Mouse (Mus musculus): ENCODE measurements around the gene Rrbp1. TPM values are rescaled to one million over a fixed set of nuclear protein-coding genes. Genes with fewer than 3 reads are reported as not detected.

The Rrbp1 gene
- polyA plus RNA-seq, 1 experiment: 43.4 TPM

DNA sequence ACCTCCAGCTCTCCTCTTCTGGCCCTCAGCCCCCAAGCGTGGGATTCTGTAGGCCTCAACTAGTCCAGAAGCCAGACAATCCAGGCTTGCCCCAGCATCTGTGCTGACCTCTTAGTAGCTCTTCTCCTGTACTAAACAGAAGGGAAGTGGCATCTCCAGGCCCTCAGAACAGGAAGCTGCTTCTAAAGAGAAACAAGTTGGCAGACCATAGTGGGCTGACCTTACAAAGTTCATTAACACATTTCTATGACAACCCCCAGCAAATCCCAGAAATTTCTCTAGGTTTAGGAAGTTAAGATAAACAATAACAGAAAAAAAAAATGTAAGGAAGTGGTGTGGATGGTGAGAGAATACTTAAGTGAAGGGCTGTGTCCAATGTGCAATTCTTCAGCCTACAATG lies 2.0 kb downstream of the Rrbp1 start:
- peak overlapping the region; percentile 92; the same call in 1 of the 2 replicates for H3K27ac ChIP-seq (ENCODE audit: insufficient read depth, low read length)

DNA sequence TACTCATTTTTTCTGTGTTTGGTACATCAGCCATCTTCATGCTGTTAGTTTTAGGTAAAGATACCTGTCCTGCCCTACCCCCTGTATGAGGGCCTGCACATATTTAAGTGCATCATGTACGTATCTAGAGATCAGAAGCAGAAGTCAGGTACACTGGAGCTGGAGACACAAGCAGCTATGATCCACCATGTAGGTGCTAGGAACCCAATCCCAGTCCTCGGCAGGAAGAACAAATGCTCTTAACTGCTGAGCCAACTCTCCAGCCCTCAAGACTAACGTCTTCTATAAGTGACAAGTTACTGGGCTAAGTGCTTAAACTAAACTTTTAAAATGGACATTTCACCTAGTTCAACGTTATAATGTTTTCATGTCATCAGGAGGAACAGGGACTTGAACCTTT lies 3.9 kb downstream of the Rrbp1 start:
- Histone ChIP-seq H3K27me3 (ENCODE audit: control insufficient read depth, insufficient read depth, low read length) (no peaks in the 10 kb centered on the region), H3K36me3 (ENCODE audit: control insufficient read depth, insufficient read depth, low read length) (peaks cover 2% of the 10 kb centered on the region), H3K4me3 (ENCODE audit: extremely low read depth, insufficient read depth, insufficient read length) (no peak overlapping the region), H3K27ac (ENCODE audit: insufficient read depth, low read length) (no peak overlapping the region), H3K4me1 (ENCODE audit: control insufficient read depth, insufficient read depth, insufficient read length) (peaks cover 11% of the 10 kb centered on the region; the same call in 1 of the 2 replicates)
- no peak for TF ChIP-seq POLR2A (IDR thresholded peaks at IDR 0.05; ENCODE audit: low read depth, low read length)
- no peak for TF ChIP-seq CTCF (IDR thresholded peaks at IDR 0.05; ENCODE audit: extremely low read depth, insufficient read depth, insufficient read length, insufficient replicate concordance)
- DNase-seq (ENCODE audit: low read depth in 1 of 2, low spot score in 2 of 2): no peak
- 84% methylated on average over 4 of the region's 4 CpGs for WGBS

More for the DNA sequence above, 2.0 kb downstream of the Rrbp1 start:
- TF ChIP-seq CTCF (IDR thresholded peaks at IDR 0.05; ENCODE audit: extremely low read depth, insufficient read depth, insufficient read length, insufficient replicate concordance) (no peak), POLR2A (IDR thresholded peaks at IDR 0.05; ENCODE audit: low read depth, low read length) (no peak)
- no peaks in the 10 kb centered on the region for H3K36me3 ChIP-seq (ENCODE audit: control insufficient read depth, insufficient read depth, low read length)
- peaks cover 11% of the 10 kb centered on the region; the same call in 1 of the 2 replicates for H3K4me1 ChIP-seq (ENCODE audit: control insufficient read depth, insufficient read depth, insufficient read length)
- no peaks in the 10 kb centered on the region for H3K27me3 ChIP-seq (ENCODE audit: control insufficient read depth, insufficient read depth, low read length)
- no peak overlapping the region for H3K4me3 ChIP-seq (ENCODE audit: extremely low read depth, insufficient read depth, insufficient read length)
- WGBS: 63% methylated on average over 1 of the region's 1 CpGs
- no peak for DNase-seq (ENCODE audit: low read depth in 1 of 2, low spot score in 2 of 2)

DNA sequence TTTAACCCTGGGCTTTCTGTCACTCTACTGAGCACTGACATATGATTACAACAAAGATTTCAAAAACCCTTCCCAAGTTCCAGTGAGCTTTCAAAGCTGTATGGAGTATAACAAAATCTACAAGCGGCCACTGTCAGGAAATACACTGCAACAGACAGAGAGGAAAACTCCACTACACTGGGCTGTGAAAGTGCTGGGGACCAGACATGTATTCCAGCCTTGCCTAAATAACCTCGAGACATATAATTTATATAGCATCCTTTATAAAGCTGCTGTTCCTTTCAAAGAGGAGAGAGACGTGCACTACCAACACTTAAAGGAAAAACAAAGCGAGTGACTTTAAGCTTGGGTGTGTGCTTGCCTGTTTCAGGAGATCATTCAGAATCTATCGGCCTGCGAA lies 4.4 kb downstream of the Rrbp1 start:
- TF ChIP-seq POLR2A (IDR thresholded peaks at IDR 0.05; ENCODE audit: low read depth, low read length) (no peak), CTCF (IDR thresholded peaks at IDR 0.05; ENCODE audit: extremely low read depth, insufficient read depth, insufficient read length, insufficient replicate concordance) (no peak)
- DNase-seq (ENCODE audit: low read depth in 1 of 2, low spot score in 2 of 2): no peak
- Histone ChIP-seq H3K27ac (ENCODE audit: insufficient read depth, low read length) (no peak overlapping the region), H3K27me3 (ENCODE audit: control insufficient read depth, insufficient read depth, low read length) (no peaks in the 10 kb centered on the region), H3K4me1 (ENCODE audit: control insufficient read depth, insufficient read depth, insufficient read length) (peaks cover 11% of the 10 kb centered on the region; the same call in 1 of the 2 replicates), H3K36me3 (ENCODE audit: control insufficient read depth, insufficient read depth, low read length) (peaks cover 2% of the 10 kb centered on the region), H3K4me3 (ENCODE audit: extremely low read depth, insufficient read depth, insufficient read length) (no peak overlapping the region)
- WGBS: 92% methylated on average over 6 of the region's 6 CpGs

DNA sequence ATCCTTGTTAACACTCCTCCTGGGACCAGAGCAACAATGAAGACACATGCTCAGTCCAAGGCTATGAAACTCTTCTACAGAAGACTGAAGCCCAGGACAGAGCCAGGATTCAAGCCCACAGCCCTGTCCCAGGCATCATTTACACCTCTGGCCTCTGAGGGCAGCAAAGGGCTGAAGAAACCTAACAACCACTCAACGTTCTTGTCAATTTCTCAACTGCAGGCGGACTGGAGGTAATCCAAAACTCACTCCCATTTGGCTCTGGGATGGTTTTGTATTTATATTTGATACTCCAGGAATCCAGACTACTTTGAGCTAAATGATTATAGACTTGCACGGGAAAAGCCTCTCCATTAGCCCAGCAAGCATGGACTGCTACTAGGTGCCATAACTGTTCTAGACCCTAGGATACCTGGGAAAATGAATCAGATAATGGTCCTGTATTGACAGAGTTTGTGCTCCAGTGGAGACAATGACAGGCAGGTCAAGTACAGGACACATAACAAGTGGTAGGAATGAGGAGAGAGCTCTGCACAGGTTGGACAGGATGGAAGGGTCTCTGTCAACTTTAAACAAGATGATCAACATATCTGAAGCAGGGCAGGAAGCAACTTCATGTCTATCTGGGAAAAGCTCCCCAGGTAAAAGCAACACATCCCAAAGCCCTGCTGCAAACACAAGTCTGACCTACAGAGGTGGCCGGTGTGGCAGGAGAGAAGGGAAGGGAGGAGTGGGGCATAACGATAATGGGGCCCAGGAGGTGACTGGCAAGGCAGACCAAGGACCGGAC lies 5.7 kb downstream of the Rrbp1 start:
- no peak overlapping the region for H3K4me3 ChIP-seq (ENCODE audit: extremely low read depth, insufficient read depth, insufficient read length)
- H3K36me3 ChIP-seq (ENCODE audit: control insufficient read depth, insufficient read depth, low read length): peaks cover 2% of the 10 kb centered on the region
- H3K4me1 ChIP-seq (ENCODE audit: control insufficient read depth, insufficient read depth, insufficient read length): peaks cover 11% of the 10 kb centered on the region; the same call in 1 of the 2 replicates
- WGBS: 77% methylated on average over 6 of the region's 6 CpGs
- DNase-seq (ENCODE audit: low read depth in 1 of 2, low spot score in 2 of 2): no peak
- TF ChIP-seq CTCF (IDR thresholded peaks at IDR 0.05; ENCODE audit: extremely low read depth, insufficient read depth, insufficient read length, insufficient replicate concordance) (no peak), POLR2A (IDR thresholded peaks at IDR 0.05; ENCODE audit: low read depth, low read length) (no peak)
- no peak overlapping the region for H3K27ac ChIP-seq (ENCODE audit: insufficient read depth, low read length)
- H3K27me3 ChIP-seq (ENCODE audit: control insufficient read depth, insufficient read depth, low read length): no peaks in the 10 kb centered on the region

DNA sequence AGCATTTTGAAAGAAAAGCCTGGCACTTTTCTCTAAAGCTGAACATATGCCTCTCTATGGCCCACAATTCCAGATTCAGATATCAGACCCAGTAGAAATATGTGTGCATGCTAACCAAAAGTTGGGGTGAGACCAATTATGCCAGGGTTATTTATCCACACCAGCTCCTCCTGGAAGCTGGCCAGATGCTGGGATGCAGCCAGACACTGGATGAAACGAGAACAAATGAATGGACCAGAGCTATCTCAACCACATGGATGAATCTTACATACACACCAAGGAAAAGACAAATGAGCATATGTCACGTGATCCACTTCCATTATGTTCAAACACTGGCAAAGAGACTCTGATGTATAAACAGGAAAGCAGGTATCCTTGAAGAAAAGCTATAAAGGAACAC lies 7.5 kb downstream of the Rrbp1 start:
- H3K4me1 ChIP-seq (ENCODE audit: control insufficient read depth, insufficient read depth, insufficient read length): peaks cover 6% of the 10 kb centered on the region; the same call in 1 of the 2 replicates
- 80% methylated on average over 2 of the region's 2 CpGs for WGBS
- DNase-seq (ENCODE audit: low read depth in 1 of 2, low spot score in 2 of 2): no peak
- no peak overlapping the region for H3K27ac ChIP-seq (ENCODE audit: insufficient read depth, low read length)
- peaks cover 2% of the 10 kb centered on the region for H3K36me3 ChIP-seq (ENCODE audit: control insufficient read depth, insufficient read depth, low read length)
- H3K4me3 ChIP-seq (ENCODE audit: extremely low read depth, insufficient read depth, insufficient read length): no peak overlapping the region
- no peaks in the 10 kb centered on the region for H3K27me3 ChIP-seq (ENCODE audit: control insufficient read depth, insufficient read depth, low read length)
- TF ChIP-seq POLR2A (IDR thresholded peaks at IDR 0.05; ENCODE audit: low read depth, low read length) (no peak), CTCF (IDR thresholded peaks at IDR 0.05; ENCODE audit: extremely low read depth, insufficient read depth, insufficient read length, insufficient replicate concordance) (no peak)

DNA sequence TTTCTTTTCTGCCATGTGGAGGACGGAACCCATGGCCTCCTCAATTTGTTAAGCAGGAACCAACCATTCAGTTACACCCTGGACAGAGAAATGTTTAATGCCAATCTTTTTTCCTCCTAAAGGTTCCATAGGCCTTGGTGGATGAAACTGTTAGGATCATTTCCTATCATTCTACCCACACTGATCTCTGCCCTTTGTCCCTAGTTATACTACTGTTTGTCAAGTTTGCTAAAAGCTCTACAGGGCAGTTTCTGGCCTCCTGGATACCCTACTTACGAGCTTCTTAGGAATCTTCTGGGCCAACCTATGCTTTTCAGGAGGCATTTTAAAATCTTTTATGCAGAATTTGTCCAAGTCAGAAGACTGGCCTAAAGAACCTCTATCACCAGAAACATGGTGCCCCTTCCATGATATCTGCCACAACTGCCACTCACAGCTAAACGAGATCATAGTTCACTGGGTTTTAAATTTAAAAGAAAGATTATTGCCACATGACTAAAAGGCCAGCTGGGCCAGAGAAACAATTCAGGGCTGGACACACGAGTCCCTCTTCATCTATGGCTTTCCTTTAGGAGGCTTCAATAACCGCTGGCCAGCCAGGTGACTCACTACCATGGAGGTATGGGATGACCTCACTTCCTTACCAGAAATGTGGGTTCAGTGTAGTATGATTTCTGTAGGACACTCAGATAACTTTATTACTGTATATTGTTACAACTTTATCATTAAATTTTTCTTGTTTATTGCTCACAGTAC lies 8.7 kb downstream of the Rrbp1 start:
- DNase-seq (ENCODE audit: low read depth in 1 of 2, low spot score in 2 of 2): no peak
- TF ChIP-seq CTCF (IDR thresholded peaks at IDR 0.05; ENCODE audit: extremely low read depth, insufficient read depth, insufficient read length, insufficient replicate concordance): no peak
- TF ChIP-seq POLR2A (IDR thresholded peaks at IDR 0.05; ENCODE audit: low read depth, low read length): no peak
- Histone ChIP-seq H3K4me3 (ENCODE audit: extremely low read depth, insufficient read depth, insufficient read length) (no peak overlapping the region), H3K36me3 (ENCODE audit: control insufficient read depth, insufficient read depth, low read length) (peaks cover 2% of the 10 kb centered on the region), H3K27me3 (ENCODE audit: control insufficient read depth, insufficient read depth, low read length) (no peaks in the 10 kb centered on the region), H3K4me1 (ENCODE audit: control insufficient read depth, insufficient read depth, insufficient read length) (peaks cover 6% of the 10 kb centered on the region; the same call in 1 of the 2 replicates), H3K27ac (ENCODE audit: insufficient read depth, low read length) (no peak overlapping the region)
- WGBS: 91% methylated on average over 5 of the region's 5 CpGs

Measured in spleen, adult 2 months (tissue).